Mouse (Mus musculus) liver, embryonic 13.5 days (tissue): Measurements from ENCODE around the gene Ssbp2. TPM values are rescaled to one million over a fixed set of nuclear protein-coding genes. Genes with fewer than 3 reads are reported as not detected.

Experiments used
- ATAC-seq: fragments of 200-750 bp; cut with Nextera tagmentation; 2 replicates; pipeline ENCODE4 v1.8.0; 2017; ENCODE audit warnings: low read depth, mild to moderate bottlenecking, moderate number of reproducible peaks, moderate library complexity
- DNase-seq: peaks from one replicate; pipeline ENCODE4 v3.0.0; 2022
- H3K27ac ChIP-seq: fragments of 300-500 bp; sonication (generic); 2 replicates; pipeline ENCODE4 v1.5.1; 2015; ENCODE audit warnings: moderate library complexity, mild to moderate bottlenecking, inconsistent platforms
- H3K27me3 ChIP-seq: fragments of 300-500 bp; sonication (generic); 2 replicates; pipeline ENCODE4 v1.6.1; 2015; ENCODE audit warnings: mild to moderate bottlenecking, inconsistent platforms
- H3K36me3 ChIP-seq: fragments of 300-500 bp; sonication (generic); 2 replicates; pipeline ENCODE4 v1.6.1; 2015; ENCODE audit warnings: mild to moderate bottlenecking, inconsistent platforms
- H3K4me1 ChIP-seq: fragments of 300-500 bp; sonication (generic); replicated peaks from 2 replicates; pipeline ENCODE4 v1.6.1; 2015; ENCODE audit warnings: inconsistent platforms
- H3K4me2 ChIP-seq: fragments of 300-500 bp; sonication (generic); 2 replicates; pipeline ENCODE4 v1.6.1; 2015; ENCODE audit warnings: inconsistent platforms, mild to moderate bottlenecking, moderate library complexity
- H3K4me3 ChIP-seq: fragments of 300-500 bp; sonication (generic); replicated peaks from 2 replicates; pipeline ENCODE4 v1.5.1; 2015; ENCODE audit warnings: mild to moderate bottlenecking, inconsistent platforms
- H3K9ac ChIP-seq: fragments of 300-500 bp; sonication (generic); 2 replicates; pipeline ENCODE4 v1.6.1; 2015; ENCODE audit warnings: mild to moderate bottlenecking, inconsistent platforms
- H3K9me3 ChIP-seq: fragments of 300-500 bp; sonication (generic); replicated peaks from 2 replicates; pipeline ENCODE4 v1.6.1; 2016; ENCODE audit warnings: inconsistent platforms
- WGBS: fragments of 180-500 bp; shearing (Covaris S2); methylation state at CpG from one replicate; pipeline ENCODE4 v1.1.7; 2015; ENCODE audit not compliant: insufficient replicate concordance; 5-methylcytosine and 5-hydroxymethylcytosine counted together
- polyA plus RNA-seq: library from polyadenylated mRNA; unstranded; fragments of >200 nt; fragmentation: Nextera tagmentation; extraction: Ambion mirVana; gene quantifications from 2 replicates; pipeline ENCODE4 v1.2.1, GENCODE M21; 2015

The Ssbp2 gene
- polyA plus RNA-seq, 1 experiment from 2014 or later: 56.4 TPM

DNA sequence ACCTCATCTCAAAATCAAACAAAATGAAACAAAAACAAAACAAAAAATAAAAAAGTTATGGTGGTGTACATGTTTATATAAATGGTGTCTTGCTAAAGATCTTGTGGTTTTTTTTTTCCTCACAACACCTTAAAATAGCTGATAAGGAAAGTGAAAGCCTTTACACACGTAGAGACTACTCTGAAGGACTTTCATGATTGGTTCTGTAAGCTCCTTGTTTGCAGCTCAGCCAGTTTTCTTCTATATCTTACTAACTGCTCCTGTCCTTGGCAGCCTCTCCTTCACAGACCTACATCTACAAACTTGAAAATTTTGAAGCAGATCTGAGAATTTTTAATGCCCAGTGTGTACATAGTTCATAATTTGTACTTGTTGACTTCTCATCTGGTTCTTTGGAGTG lies 24.2 kb downstream of the Ssbp2 start:
- H3K9ac ChIP-seq: 0 out of 2 replicates have a peak overlapping the region, but pooled peaks have one; percentile 12
- no peak overlapping the region for H3K27ac ChIP-seq

DNA sequence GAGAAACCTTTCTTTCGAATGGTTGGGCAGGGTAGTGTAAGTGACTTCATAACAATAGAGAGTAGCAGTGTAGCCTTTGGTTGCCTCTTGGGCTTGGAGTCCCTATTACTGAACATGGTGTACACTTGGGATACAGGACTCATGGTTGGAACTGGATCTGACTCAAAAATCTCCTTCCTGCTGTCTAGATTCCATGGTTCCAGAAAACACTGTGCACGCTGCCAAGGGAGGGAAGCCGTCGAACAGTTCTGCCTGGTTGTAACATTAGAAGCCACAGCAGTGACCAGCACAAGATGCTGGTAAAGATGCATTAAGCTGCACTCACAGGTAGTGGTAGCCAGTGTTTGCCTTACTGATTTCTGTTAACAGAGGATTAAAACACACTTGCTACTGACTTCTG lies 32.0 kb downstream of the Ssbp2 start:
- no peak overlapping the region for H3K4me3 ChIP-seq
- peaks cover 22% of the 10 kb centered on the region for H3K4me1 ChIP-seq
- no peak overlapping the region for H3K4me2 ChIP-seq
- no peak overlapping the region for H3K27ac ChIP-seq
- peaks cover 5% of the 10 kb centered on the region; the same call in 1 of the 2 replicates for H3K36me3 ChIP-seq
- DNase-seq: no peak
- H3K27me3 ChIP-seq: no peaks in the 10 kb centered on the region
- no peak overlapping the region for H3K9ac ChIP-seq
- no peak for ATAC-seq
- 90% methylated on average over 4 of the region's 4 CpGs for WGBS
- no peaks in the 10 kb centered on the region for H3K9me3 ChIP-seq

More for the DNA sequence above, 24.2 kb downstream of the Ssbp2 start:
- Histone ChIP-seq H3K4me3 (no peak overlapping the region), H3K9me3 (no peaks in the 10 kb centered on the region), H3K27me3 (no peaks in the 10 kb centered on the region), H3K36me3 (no peaks in the 10 kb centered on the region), H3K4me2 (peak overlapping the region; percentile 40), H3K4me1 (peaks cover 25% of the 10 kb centered on the region)
- DNase-seq (no peak), ATAC-seq (0 out of 2 replicates have a peak, but pooled peaks have one; percentile 23)
- WGBS: 23% methylated on average over 1 of the region's 1 CpGs

DNA sequence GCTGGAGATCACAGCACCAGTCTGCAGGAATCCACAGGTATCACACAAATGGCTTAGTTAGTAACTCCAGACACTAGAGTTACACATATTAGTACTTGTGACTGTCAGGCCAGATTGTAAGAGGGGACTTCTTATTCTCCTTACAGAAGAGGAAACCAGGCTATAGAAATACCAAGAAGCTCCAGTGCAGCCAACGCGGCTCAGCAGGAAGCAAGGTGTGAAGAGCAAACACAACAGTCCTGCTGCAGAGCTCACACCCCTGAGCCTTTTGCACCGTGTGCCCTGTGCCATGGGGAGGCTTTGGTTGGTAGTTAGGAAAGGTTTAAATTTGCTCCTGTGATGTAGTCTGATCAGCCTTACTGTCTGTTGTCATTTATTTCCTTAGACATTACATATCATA lies 37.0 kb downstream of the Ssbp2 start:
- 61% methylated on average over 3 of the region's 3 CpGs for WGBS
- H3K27ac ChIP-seq: no peak overlapping the region

DNA sequence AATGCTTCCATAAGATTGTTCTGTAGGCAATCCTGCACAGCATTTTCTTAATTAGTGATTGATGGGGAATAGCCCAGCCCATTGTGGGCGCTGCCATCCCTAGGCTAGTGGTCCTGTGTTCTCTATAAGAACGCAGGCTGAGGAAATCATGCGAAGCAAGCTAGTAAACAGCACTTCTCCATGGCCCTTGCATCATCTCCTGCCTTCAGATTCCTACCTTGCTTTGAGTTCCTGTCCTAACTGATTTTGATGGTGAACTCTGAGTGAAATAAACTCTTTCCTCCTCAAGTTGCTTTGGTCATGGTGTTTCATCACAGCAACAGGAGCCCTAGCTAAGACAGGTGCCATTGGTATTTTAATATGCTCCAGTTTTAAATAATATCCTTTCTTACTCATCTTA lies 41.7 kb downstream of the Ssbp2 start:
- Histone ChIP-seq H3K36me3 (peaks cover 7% of the 10 kb centered on the region), H3K27me3 (no peaks in the 10 kb centered on the region), H3K9me3 (no peaks in the 10 kb centered on the region), H3K4me3 (no peak overlapping the region), H3K27ac (no peak overlapping the region), H3K4me2 (no peak overlapping the region), H3K4me1 (peaks cover 11% of the 10 kb centered on the region), H3K9ac (no peak overlapping the region)
- WGBS: 73% methylated on average over 3 of the region's 3 CpGs
- DNase-seq (no peak), ATAC-seq (no peak)

More for the DNA sequence above, 37.0 kb downstream of the Ssbp2 start:
- Histone ChIP-seq H3K4me3 (no peak overlapping the region), H3K4me2 (no peak overlapping the region), H3K9me3 (no peaks in the 10 kb centered on the region), H3K36me3 (peaks cover 13% of the 10 kb centered on the region), H3K9ac (no peak overlapping the region), H3K27me3 (no peaks in the 10 kb centered on the region), H3K4me1 (peaks cover 4% of the 10 kb centered on the region; the same call in 1 of the 2 replicates)
- ATAC-seq: no peak
- no peak for DNase-seq

DNA sequence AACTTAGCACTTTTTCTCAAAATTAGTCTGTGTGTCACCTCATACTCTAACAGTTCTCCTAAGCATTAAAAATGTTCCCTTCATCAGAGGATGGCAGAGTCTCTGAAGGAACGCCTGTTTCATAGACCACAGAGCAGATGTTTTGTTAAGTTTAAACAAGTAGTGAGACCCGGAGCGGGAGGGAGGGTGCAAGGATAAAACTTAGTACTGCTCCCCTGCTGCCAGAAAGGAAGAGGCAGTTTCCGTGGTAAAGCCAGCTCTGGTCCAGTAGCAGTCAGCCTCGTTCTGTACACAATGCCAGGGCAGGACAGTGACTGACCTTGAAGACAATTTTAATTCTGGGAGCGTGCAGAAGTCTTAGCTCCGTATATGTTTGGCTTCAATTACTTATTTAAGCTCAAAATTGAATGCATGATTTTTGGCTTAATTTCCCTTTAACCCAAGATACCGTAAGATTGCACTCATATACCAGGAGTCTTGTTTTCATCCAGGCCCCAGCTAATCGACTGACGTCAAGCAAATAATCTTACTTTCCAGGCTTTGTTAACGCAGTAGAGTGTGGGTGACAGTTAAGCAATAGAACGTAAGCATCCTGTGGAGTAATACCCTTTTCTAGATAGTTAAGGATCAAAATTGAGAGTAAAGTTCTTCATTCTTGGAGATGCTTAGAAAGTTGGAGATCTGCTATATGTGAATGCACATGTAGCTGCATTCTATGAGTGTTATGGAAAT lies 42.7 kb downstream of the Ssbp2 start:
- H3K27ac ChIP-seq: no peak overlapping the region
- 54% methylated on average over 12 of the region's 12 CpGs for WGBS
- ATAC-seq: no peak

DNA sequence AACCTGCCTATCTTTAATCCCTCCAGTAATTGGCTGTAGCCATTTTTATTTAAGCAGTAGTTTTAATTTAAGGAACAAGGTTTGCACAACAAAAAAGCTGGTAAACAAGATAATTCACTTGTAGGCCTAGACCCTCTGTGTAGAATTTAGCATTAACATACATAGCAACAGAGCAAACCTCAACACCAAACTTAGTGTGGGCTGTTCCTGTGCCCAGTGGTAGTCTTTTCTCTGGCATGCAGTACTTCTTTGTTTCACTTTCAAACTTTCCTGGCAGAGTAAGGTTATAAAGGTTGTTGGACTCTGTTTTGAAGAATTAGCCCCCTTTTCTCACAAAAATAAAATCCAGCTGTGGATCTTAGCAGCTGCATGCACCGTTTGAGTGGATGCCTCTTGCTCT lies 48.9 kb downstream of the Ssbp2 start:
- Histone ChIP-seq H3K4me1 (peaks cover 22% of the 10 kb centered on the region), H3K36me3 (no peaks in the 10 kb centered on the region), H3K4me2 (no peak overlapping the region), H3K9ac (no peak overlapping the region), H3K4me3 (no peak overlapping the region), H3K27ac (peak overlapping the region; percentile 27; the same call in 1 of the 2 replicates), H3K27me3 (no peaks in the 10 kb centered on the region), H3K9me3 (no peaks in the 10 kb centered on the region)
- no peak for DNase-seq
- WGBS: 43% methylated on average over 1 of the region's 1 CpGs
- ATAC-seq: no peak

More for the DNA sequence above, 42.7 kb downstream of the Ssbp2 start:
- Histone ChIP-seq H3K4me1 (peaks cover 11% of the 10 kb centered on the region), H3K4me2 (no peak overlapping the region), H3K9me3 (no peaks in the 10 kb centered on the region), H3K9ac (no peak overlapping the region), H3K27me3 (no peaks in the 10 kb centered on the region), H3K4me3 (no peak overlapping the region), H3K36me3 (peaks cover 7% of the 10 kb centered on the region)
- no peak for DNase-seq

DNA sequence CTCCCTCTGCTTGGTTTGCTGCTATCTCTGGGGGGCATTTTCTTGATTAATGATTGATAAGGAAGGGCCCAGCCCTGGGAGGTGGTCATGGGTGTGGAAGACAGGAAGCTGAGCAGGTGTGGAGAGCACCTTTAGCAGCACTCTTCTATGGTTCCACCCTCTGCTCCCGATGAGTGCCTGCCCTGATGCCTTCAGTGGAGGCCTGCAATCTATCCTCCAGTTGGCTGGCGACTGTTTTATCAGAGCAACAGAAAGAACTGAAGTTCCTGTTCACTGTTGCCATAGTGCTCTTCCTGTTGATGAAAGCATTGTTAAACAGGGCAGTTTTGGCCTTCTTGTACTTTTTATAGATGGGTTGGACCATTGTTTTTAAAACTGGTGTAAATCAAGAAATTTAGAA lies 49.4 kb downstream of the Ssbp2 start:
- H3K9ac ChIP-seq: no peak overlapping the region
- ATAC-seq: peak; percentile 61
- H3K4me3 ChIP-seq: no peak overlapping the region
- no peak overlapping the region for H3K4me2 ChIP-seq
- no peaks in the 10 kb centered on the region for H3K27me3 ChIP-seq
- peak; percentile 13 for DNase-seq
- H3K36me3 ChIP-seq: no peaks in the 10 kb centered on the region
- no peaks in the 10 kb centered on the region for H3K9me3 ChIP-seq
- 0 out of 2 replicates have a peak overlapping the region, but pooled peaks have one; percentile 27 for H3K27ac ChIP-seq
- WGBS: 6% methylated on average over 2 of the region's 2 CpGs
- peaks cover 22% of the 10 kb centered on the region for H3K4me1 ChIP-seq

DNA sequence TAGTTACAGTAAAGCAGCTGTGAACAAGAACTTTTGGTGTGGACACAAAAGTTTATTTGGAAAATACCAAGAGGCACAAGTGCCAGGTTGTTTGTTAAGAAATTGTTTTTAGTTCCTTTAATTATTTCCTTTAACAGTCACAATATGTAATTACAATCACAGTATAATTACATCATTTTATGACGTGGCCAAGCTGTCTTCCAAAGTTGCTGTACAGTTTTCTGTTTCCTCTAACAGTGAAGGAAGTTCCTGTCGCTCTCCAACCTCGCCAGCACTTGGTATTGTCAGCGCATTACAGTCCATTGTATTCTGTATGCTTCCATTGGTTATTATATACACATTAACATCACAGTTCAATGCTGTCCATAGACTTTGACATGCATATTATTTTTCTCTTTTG lies 54.9 kb downstream of the Ssbp2 start:
- Histone ChIP-seq H3K27me3 (no peaks in the 10 kb centered on the region), H3K9me3 (no peaks in the 10 kb centered on the region), H3K36me3 (no peaks in the 10 kb centered on the region), H3K4me1 (peaks cover 18% of the 10 kb centered on the region), H3K4me2 (no peak overlapping the region), H3K27ac (no peak overlapping the region), H3K9ac (no peak overlapping the region), H3K4me3 (no peak overlapping the region)
- WGBS: 76% methylated on average over 4 of the region's 4 CpGs
- ATAC-seq (no peak), DNase-seq (no peak)

DNA sequence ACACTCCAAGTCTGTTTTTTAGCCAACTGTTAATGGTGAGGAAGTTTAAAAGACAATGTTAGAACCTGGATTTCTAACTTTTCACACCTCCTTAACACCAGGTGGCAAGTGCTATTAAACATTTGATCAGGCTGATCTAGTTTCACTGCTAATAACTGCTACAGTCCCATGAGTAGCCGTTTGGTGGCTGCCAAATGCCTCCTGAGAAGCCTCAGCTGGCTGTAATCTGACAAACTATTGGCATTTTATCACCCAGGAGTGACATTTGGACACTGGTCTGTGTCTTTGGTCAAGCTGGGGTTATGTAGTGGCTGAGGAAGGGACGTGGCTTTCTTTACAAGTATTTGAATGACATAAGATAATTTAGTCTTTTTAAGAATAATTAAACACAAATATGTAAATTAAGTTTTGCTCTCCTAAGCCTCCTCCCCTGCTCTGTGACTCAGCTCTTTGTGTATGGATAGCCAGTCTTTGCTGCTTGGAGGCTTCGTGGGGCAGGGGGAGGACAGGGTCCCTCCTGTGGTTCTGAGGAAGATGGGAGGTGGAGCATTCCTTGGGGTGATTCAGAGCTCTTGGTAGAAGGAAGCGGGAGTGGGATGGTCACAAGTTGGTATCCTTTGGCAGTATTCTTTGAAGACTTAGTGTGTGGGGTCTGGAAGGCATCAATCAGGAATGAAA lies 60.1 kb downstream of the Ssbp2 start:
- no peak for ATAC-seq
- H3K4me1 ChIP-seq: peaks cover 21% of the 10 kb centered on the region
- H3K27me3 ChIP-seq: no peaks in the 10 kb centered on the region
- H3K9ac ChIP-seq: no peak overlapping the region
- no peak for DNase-seq
- WGBS: 35% methylated on average over 4 of the region's 4 CpGs
- no peak overlapping the region for H3K27ac ChIP-seq
- no peaks in the 10 kb centered on the region for H3K9me3 ChIP-seq
- no peak overlapping the region for H3K4me2 ChIP-seq
- H3K4me3 ChIP-seq: no peak overlapping the region
- peaks cover 5% of the 10 kb centered on the region; the same call in 1 of the 2 replicates for H3K36me3 ChIP-seq

DNA sequence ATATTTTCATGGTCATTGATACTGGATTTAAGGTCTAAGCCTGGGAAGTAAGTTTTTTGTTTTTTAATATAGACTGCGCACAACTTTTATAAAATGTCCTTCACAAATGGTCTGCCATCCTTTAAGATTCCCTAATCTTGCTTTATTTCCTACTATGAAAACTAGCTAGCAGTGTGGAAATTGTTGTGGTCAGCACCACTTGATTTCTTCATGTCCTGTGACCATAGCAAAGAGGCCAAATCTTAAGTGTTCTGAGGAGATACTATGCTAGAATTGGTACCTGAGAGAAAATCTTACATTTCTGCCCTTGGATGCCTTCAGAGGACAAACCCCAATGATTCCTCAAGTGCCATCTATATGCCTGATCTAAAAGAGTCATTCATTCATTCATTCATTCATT lies 60.9 kb downstream of the Ssbp2 start:
- H3K9ac ChIP-seq: no peak overlapping the region
- no peak overlapping the region for H3K4me2 ChIP-seq
- WGBS: 86% methylated on average over 1 of the region's 1 CpGs
- no peak overlapping the region for H3K4me3 ChIP-seq
- no peaks in the 10 kb centered on the region for H3K9me3 ChIP-seq
- no peak for DNase-seq
- peaks cover 21% of the 10 kb centered on the region for H3K4me1 ChIP-seq
- H3K27me3 ChIP-seq: no peaks in the 10 kb centered on the region
- no peak for ATAC-seq
- H3K27ac ChIP-seq: no peak overlapping the region
- peaks cover 7% of the 10 kb centered on the region; the same call in 1 of the 2 replicates for H3K36me3 ChIP-seq

DNA sequence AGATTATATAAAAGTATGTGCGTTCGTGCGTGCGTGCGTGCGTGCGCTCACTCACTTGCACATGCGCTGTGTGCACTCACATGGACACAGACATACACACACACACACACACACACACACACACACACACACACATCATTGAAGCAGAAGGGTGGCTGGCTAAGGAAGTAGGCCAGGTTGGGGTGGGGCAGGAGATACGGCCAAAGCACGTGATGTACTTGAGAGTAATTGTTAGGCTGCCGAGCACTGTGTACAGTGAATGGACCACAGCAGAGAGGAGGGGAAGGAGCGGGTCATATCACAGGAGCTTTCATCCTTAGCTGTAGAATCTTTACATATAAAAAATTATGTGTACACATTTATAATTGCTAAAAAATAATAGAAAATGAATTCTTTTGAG lies 66.0 kb downstream of the Ssbp2 start:
- ATAC-seq: no peak
- 88% methylated on average over 12 of the region's 12 CpGs for WGBS

More for the DNA sequence above, 66.0 kb downstream of the Ssbp2 start:
- Histone ChIP-seq H3K9ac (no peak overlapping the region), H3K36me3 (peaks cover 7% of the 10 kb centered on the region; the same call in 1 of the 2 replicates), H3K27me3 (no peaks in the 10 kb centered on the region), H3K4me3 (no peak overlapping the region), H3K4me2 (no peak overlapping the region), H3K27ac (no peak overlapping the region), H3K9me3 (no peaks in the 10 kb centered on the region), H3K4me1 (peaks cover 6% of the 10 kb centered on the region; the same call in 1 of the 2 replicates)
- DNase-seq: no peak
